Mouse (Mus musculus): ENCODE results near the gene Iqck. TPM values are rescaled to one million over a fixed set of nuclear protein-coding genes. Genes with fewer than 3 reads are reported as not detected.

The Iqck gene
- polyA plus RNA-seq, 1 experiment from 2014 or later = 2.9 TPM

DNA sequence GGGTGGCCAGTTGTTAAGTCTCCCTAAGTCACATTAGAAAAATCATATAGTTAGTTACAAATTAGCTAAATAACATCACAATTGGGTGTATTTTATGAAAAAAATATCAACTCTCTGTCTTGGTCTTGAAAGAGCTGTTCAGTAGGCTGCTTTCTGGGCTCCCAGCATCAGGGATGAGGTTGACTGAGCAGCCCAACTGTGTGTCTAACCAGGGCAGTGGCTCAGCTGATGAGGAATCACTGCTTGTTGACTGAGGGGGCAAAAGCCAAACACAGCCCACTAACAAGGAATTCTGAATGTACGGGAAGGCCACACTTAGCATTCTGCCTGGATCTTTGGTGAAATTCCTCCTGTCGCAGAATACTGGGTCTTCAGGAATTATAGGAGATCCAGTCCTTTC, 54.9 kb downstream of the Iqck start:
- Histone ChIP-seq H3K9ac (replicated peaks; ENCODE audit: low read length) (no peak overlapping the region), H3K27me3 (ENCODE audit: control insufficient read depth, insufficient read depth, low read length) (no peaks in the 10 kb centered on the region), H3K4me1 (ENCODE audit: control insufficient read depth, insufficient read depth, low read length) (no peaks in the 10 kb centered on the region), H3K36me3 (replicated peaks; ENCODE audit: control insufficient read depth, insufficient read depth, low read depth, low read length) (no peaks in the 10 kb centered on the region), H3K4me2 (ENCODE audit: low read depth, low read length) (no peak overlapping the region), H3K4me3 (ENCODE audit: low read depth, low read length) (no peak overlapping the region), H3K27ac (replicated peaks; ENCODE audit: low read depth, low read length) (no peak overlapping the region), H3K9me3 (replicated peaks; ENCODE audit: control insufficient read depth, low read length) (no peaks in the 10 kb centered on the region)
- 73% methylated on average over 2 of the region's 2 CpGs for WGBS
- no peak for ATAC-seq (replicated peaks; ENCODE audit: insufficient number of reproducible peaks, low FRiP score, low TSS enrichment, low read depth)
- no peak for DNase-seq (ENCODE audit: low spot score)

DNA sequence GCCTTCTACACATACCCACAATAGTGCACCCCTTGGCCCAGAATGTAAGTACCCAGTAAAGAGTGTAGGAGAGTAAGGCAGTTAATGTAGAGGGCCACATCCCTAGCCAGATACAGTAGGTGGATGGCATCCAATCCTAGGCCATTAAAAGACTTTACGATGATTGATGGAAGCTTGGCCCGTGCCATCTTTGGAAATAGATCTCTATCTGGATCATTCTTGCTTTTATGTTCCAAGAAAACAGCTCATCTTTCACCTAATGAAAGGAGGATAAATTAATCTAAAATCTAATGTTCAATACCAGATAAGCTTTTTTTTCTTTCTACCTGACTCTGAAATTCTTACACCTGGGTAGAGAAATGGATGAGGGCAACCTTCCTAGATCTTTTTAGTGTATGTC, 55.6 kb downstream of the Iqck start:
- H3K9ac ChIP-seq (replicated peaks; ENCODE audit: low read length) = no peak overlapping the region
- WGBS = 96% methylated on average over 2 of the region's 2 CpGs
- H3K9me3 ChIP-seq (replicated peaks; ENCODE audit: control insufficient read depth, low read length) = no peaks in the 10 kb centered on the region
- no peak overlapping the region for H3K4me2 ChIP-seq (ENCODE audit: low read depth, low read length)
- H3K36me3 ChIP-seq (replicated peaks; ENCODE audit: control insufficient read depth, insufficient read depth, low read depth, low read length) = no peaks in the 10 kb centered on the region
- H3K27ac ChIP-seq (replicated peaks; ENCODE audit: low read depth, low read length) = no peak overlapping the region
- ATAC-seq (replicated peaks; ENCODE audit: insufficient number of reproducible peaks, low FRiP score, low TSS enrichment, low read depth) (no peak), DNase-seq (ENCODE audit: low spot score) (no peak)
- no peaks in the 10 kb centered on the region for H3K4me1 ChIP-seq (ENCODE audit: control insufficient read depth, insufficient read depth, low read length)
- H3K4me3 ChIP-seq (ENCODE audit: low read depth, low read length) = no peak overlapping the region
- H3K27me3 ChIP-seq (ENCODE audit: control insufficient read depth, insufficient read depth, low read length) = no peaks in the 10 kb centered on the region

DNA sequence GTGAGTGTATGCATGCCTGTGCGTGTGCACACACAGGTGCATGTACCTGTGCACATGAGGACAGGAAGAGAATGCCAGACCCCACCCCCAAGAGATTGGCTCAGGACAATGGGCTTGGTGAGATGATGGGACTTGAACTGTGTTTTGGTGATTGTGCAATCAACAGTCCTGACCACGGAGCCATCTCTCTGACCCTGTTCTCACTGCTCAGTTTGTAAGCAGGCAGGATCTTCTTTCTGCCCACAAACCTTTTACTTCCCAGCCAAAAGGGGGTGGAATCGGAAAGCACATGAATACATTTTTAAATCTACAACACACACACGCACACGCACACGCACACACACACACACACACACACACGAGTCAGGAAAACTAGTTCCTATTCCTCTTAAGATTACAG, 56.0 kb downstream of the Iqck start:
- WGBS = 78% methylated on average over 7 of the region's 7 CpGs

DNA sequence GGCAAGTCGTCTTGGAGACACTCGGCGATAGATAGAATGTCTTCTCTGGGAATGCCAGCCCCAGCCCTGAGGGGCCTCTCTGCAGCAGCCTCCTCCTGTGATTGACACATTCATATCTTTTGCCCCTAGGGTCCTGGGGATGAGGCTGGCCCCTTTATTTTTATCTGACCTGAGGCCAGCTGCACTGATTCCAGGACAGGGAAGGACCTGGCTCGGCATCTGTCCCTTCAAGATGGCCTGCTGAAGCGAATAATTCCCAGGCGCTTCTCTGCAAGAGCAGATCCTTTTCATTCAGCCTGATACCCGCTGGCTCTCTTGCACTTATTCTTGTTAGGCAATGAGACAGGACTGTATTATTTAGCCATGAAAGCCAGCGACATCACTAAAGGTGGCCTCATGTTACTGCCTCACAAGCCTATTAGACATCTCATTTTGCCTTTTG, 56.5 kb downstream of the Iqck start:
- Histone ChIP-seq H3K9ac (replicated peaks; ENCODE audit: low read length) (no peak overlapping the region), H3K4me1 (ENCODE audit: control insufficient read depth, insufficient read depth, low read length) (no peaks in the 10 kb centered on the region), H3K9me3 (replicated peaks; ENCODE audit: control insufficient read depth, low read length) (no peaks in the 10 kb centered on the region), H3K27me3 (ENCODE audit: control insufficient read depth, insufficient read depth, low read length) (no peaks in the 10 kb centered on the region), H3K27ac (replicated peaks; ENCODE audit: low read depth, low read length) (no peak overlapping the region), H3K36me3 (replicated peaks; ENCODE audit: control insufficient read depth, insufficient read depth, low read depth, low read length) (no peaks in the 10 kb centered on the region), H3K4me2 (ENCODE audit: low read depth, low read length) (no peak overlapping the region), H3K4me3 (ENCODE audit: low read depth, low read length) (no peak overlapping the region)
- WGBS = 39% methylated on average over 8 of the region's 8 CpGs
- ATAC-seq (replicated peaks; ENCODE audit: insufficient number of reproducible peaks, low FRiP score, low TSS enrichment, low read depth) = 0 out of 2 replicates have a peak, but pooled peaks have one; percentile 75
- no peak for DNase-seq (ENCODE audit: low spot score)

More for the DNA sequence above, 56.0 kb downstream of the Iqck start:
- no peak overlapping the region for H3K4me2 ChIP-seq (ENCODE audit: low read depth, low read length)
- no peaks in the 10 kb centered on the region for H3K36me3 ChIP-seq (replicated peaks; ENCODE audit: control insufficient read depth, insufficient read depth, low read depth, low read length)
- H3K4me3 ChIP-seq (ENCODE audit: low read depth, low read length) = no peak overlapping the region
- H3K4me1 ChIP-seq (ENCODE audit: control insufficient read depth, insufficient read depth, low read length) = no peaks in the 10 kb centered on the region
- H3K9ac ChIP-seq (replicated peaks; ENCODE audit: low read length) = no peak overlapping the region
- DNase-seq (ENCODE audit: low spot score) (no peak), ATAC-seq (replicated peaks; ENCODE audit: insufficient number of reproducible peaks, low FRiP score, low TSS enrichment, low read depth) (no peak)
- H3K9me3 ChIP-seq (replicated peaks; ENCODE audit: control insufficient read depth, low read length) = no peaks in the 10 kb centered on the region
- no peaks in the 10 kb centered on the region for H3K27me3 ChIP-seq (ENCODE audit: control insufficient read depth, insufficient read depth, low read length)
- H3K27ac ChIP-seq (replicated peaks; ENCODE audit: low read depth, low read length) = no peak overlapping the region

DNA sequence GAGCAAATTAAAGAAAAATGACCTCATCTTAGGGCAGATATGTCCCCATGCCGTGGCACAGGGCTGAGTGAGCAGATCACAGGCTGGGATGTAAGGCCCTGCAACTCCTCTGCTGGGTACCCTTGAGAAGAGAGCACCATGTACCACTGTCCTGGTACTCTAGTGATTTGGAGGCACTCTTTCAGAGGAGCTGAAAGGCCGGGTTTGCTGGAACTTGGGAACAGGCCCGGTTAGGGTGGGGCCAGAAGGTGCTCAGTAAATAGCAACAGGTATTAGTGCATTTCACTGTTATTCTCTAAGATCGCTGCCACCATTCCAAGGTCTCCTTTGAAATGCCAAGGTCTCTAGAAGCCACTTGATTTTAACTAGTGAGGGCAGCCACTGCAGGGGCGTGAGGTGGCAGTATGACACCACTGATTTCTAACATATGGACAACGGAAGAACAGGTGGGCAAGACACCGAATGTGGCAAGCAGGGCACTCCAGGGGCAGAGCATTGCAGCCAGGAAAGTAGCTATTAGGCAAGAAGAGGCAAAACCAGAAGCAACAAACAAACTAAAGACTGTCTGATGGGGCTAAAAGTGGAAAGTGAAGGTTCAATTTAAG, 59.1 kb downstream of the Iqck start:
- 81% methylated on average over 7 of the region's 7 CpGs for WGBS
- Histone ChIP-seq H3K9ac (replicated peaks; ENCODE audit: low read length) (no peak overlapping the region), H3K4me2 (ENCODE audit: low read depth, low read length) (no peak overlapping the region), H3K4me3 (ENCODE audit: low read depth, low read length) (no peak overlapping the region), H3K9me3 (replicated peaks; ENCODE audit: control insufficient read depth, low read length) (no peaks in the 10 kb centered on the region), H3K4me1 (ENCODE audit: control insufficient read depth, insufficient read depth, low read length) (no peaks in the 10 kb centered on the region), H3K27me3 (ENCODE audit: control insufficient read depth, insufficient read depth, low read length) (no peaks in the 10 kb centered on the region), H3K36me3 (replicated peaks; ENCODE audit: control insufficient read depth, insufficient read depth, low read depth, low read length) (no peaks in the 10 kb centered on the region), H3K27ac (replicated peaks; ENCODE audit: low read depth, low read length) (no peak overlapping the region)
- no peak for ATAC-seq (replicated peaks; ENCODE audit: insufficient number of reproducible peaks, low FRiP score, low TSS enrichment, low read depth)
- no peak for DNase-seq (ENCODE audit: low spot score)

DNA sequence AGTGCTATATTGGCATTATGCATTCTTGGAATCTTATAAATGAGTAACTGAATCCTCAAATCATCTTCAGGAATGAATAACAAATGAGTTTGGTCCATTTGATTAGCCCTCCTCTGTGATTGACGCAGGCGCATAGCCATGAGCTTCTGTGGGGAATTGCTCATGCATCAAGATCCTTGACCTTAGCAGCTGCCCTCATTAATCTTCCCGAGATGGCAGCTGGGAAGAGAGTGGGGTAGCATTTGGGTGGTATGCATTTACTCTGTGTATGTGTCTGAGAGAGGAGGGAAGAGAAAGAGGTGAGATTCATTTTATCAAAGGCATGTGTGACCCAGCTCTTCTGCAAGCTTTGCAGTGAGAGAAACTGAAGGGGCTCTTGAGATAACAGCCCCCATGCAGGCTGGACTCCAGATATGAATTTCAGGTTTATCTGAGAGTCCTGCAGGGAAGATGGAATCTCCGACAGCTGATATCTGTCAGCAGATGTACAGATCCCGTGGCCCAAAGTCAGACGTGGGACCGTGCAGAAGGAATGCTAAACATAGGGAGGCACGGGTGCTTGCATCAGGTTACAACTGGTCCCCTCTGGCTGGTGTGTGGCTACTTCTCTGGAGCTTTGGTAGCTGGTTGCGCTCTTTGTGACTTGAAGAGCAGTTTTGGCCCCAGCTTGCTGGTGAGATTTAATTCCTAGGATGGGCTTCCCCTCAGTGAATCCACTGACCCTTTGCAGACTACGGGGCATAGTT, 63.9 kb downstream of the Iqck start:
- H3K36me3 ChIP-seq (replicated peaks; ENCODE audit: control insufficient read depth, insufficient read depth, low read depth, low read length) = no peaks in the 10 kb centered on the region
- no peaks in the 10 kb centered on the region for H3K4me1 ChIP-seq (ENCODE audit: control insufficient read depth, insufficient read depth, low read length)
- whole genome bisulfite sequencing = 56% methylated on average over 10 of the region's 10 CpGs
- ATAC-seq (replicated peaks; ENCODE audit: insufficient number of reproducible peaks, low FRiP score, low TSS enrichment, low read depth) = peak; percentile 41; the same call in 1 of the 2 replicates
- no peak for DNase-seq (ENCODE audit: low spot score)
- H3K4me2 ChIP-seq (ENCODE audit: low read depth, low read length) = no peak overlapping the region
- no peak overlapping the region for H3K27ac ChIP-seq (replicated peaks; ENCODE audit: low read depth, low read length)
- no peaks in the 10 kb centered on the region for H3K27me3 ChIP-seq (ENCODE audit: control insufficient read depth, insufficient read depth, low read length)
- no peaks in the 10 kb centered on the region for H3K9me3 ChIP-seq (replicated peaks; ENCODE audit: control insufficient read depth, low read length)
- H3K4me3 ChIP-seq (ENCODE audit: low read depth, low read length) = no peak overlapping the region
- H3K9ac ChIP-seq (replicated peaks; ENCODE audit: low read length) = no peak overlapping the region

DNA sequence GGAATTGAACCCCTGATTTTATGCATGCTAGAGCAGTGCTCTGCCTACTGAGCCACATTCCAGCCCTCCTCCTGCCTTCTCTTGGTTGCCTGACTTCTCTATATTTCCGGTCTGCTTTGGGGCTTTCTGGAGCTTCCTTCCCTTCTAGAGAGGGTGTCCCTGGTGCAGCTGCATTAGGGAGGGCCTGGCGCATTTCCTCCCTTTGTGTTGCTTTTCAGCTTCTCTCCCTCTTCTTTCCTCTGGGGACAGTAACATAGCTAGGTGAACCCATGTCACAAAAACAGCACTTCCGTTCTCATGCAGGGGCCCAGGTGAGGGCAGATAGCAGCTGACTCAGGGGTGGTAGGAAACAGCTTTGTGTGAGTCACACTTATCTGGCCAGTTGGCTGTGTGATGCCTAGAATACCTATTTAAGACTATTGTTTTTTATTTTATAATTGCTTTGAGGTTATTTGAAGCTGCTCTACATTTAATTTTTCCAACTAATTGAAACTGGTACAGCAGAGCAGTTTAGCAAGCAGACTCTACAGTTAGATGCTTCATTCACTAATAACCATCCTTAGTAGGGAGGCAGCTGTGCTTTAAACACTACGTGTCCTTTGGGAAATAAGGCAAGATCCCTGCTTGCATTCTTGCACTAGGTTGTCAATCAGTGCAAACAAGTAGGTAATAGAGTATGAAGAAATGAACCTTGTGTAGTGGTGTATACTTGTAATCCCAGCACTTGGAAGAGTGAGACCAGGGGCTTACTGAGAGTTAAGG, 67.1 kb downstream of the Iqck start:
- no peak for DNase-seq (ENCODE audit: low spot score)
- Histone ChIP-seq H3K9ac (replicated peaks; ENCODE audit: low read length) (no peak overlapping the region), H3K4me3 (ENCODE audit: low read depth, low read length) (no peak overlapping the region), H3K4me1 (ENCODE audit: control insufficient read depth, insufficient read depth, low read length) (no peaks in the 10 kb centered on the region), H3K27me3 (ENCODE audit: control insufficient read depth, insufficient read depth, low read length) (no peaks in the 10 kb centered on the region), H3K27ac (replicated peaks; ENCODE audit: low read depth, low read length) (no peak overlapping the region), H3K4me2 (ENCODE audit: low read depth, low read length) (no peak overlapping the region), H3K9me3 (replicated peaks; ENCODE audit: control insufficient read depth, low read length) (no peaks in the 10 kb centered on the region), H3K36me3 (replicated peaks; ENCODE audit: control insufficient read depth, insufficient read depth, low read depth, low read length) (no peaks in the 10 kb centered on the region)
- 66% methylated on average over 4 of the region's 4 CpGs for WGBS
- no peak for ATAC-seq (replicated peaks; ENCODE audit: insufficient number of reproducible peaks, low FRiP score, low TSS enrichment, low read depth)

DNA sequence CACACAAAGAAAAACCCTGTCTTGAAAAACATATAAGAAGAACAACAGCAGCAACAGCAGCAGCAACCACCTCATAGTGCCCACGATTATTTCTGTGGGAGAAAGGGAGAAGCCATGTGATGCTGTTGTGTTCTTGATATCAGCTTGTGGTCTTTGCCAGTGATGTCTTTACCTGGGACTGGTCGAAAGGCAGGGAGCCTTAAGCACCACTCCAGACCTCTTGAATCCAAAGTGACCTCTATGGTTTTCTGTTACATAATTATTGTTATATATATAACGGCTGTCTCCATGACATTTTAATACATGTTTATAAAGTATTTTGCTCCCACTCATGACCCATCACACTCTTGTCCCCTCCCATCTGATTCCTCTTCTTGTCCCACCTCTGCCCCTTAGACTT, 70.0 kb downstream of the Iqck start:
- Histone ChIP-seq H3K4me2 (ENCODE audit: low read depth, low read length) (no peak overlapping the region), H3K9ac (replicated peaks; ENCODE audit: low read length) (no peak overlapping the region), H3K27me3 (ENCODE audit: control insufficient read depth, insufficient read depth, low read length) (no peaks in the 10 kb centered on the region), H3K36me3 (replicated peaks; ENCODE audit: control insufficient read depth, insufficient read depth, low read depth, low read length) (no peaks in the 10 kb centered on the region), H3K27ac (replicated peaks; ENCODE audit: low read depth, low read length) (no peak overlapping the region), H3K9me3 (replicated peaks; ENCODE audit: control insufficient read depth, low read length) (no peaks in the 10 kb centered on the region), H3K4me3 (ENCODE audit: low read depth, low read length) (no peak overlapping the region), H3K4me1 (ENCODE audit: control insufficient read depth, insufficient read depth, low read length) (no peaks in the 10 kb centered on the region; the same call in 1 of the 2 replicates)
- ATAC-seq (replicated peaks; ENCODE audit: insufficient number of reproducible peaks, low FRiP score, low TSS enrichment, low read depth) (no peak), DNase-seq (ENCODE audit: low spot score) (no peak)
- WGBS = 88% methylated on average over 3 of the region's 3 CpGs
